Mouse (Mus musculus) spleen, postnatal 0 days (tissue): Measurements from ENCODE around the gene Ap1s1. TPM values are rescaled to one million over a fixed set of nuclear protein-coding genes. Genes with fewer than 3 reads are reported as not detected.

Experiments
- microRNA counts: library from miRNA; unstranded; fragments of <30 nt; microRNA quantifications from one replicate; lab custom pipeline; 2015
- polyA plus RNA-seq: library from polyadenylated mRNA; unstranded; fragments of >200 nt; fragmentation: Nextera tagmentation; extraction: Ambion mirVana; gene quantifications from 2 replicates; pipeline ENCODE4 v1.2.1, GENCODE M21; 2015

The Ap1s1 gene
- 99.2 and 99.6 TPM in 2 replicates for polyA plus RNA-seq

DNA sequence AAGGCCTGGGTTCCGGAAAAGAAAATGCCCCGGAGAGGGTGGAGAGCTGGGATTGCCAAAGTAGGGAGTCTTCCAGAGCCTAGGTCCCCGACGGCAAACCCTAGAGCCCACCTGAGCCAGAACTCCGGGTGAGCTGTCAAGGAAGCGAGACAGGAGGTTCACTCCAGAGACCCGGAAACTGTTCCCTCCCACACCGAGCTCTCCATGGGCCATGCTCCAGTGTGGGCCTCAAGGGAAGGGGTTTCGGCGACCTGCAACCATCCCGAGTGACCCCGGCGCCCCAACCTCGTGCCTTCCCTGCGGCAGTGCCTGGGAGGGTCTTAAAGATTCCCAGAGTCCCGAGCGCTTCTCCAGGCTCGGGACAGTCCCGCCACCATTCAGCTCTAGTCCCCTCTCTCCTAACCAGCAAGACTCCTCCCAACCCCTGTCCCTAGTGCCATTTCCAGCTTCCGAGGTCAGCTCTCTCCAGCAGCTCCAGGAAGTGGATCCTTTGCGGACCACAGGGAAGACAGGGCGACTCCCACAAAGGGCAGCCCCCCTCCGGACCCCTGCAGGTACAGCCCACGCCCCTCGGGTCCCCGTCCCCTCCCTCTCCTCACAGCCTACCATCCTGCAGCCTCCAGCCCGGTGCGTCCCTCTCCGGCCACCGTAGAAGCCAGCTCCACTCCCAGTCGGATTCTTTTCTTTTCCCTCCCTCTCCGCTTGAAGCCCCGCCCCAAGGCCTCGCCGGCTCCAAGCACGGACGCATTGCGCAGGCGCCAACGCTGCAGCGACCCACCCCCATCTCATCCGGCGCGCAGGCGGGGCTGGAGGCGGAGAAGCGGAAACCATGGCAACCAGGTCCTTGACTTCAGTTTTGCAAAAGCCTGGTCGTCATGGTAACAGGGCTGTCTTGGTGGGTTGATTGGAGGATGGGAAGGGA is at the start of gene Ap1s1:
Gene Ap1s1 (minus strand): TSS at position 734 of the 922 bp plus-strand sequence.

DNA sequence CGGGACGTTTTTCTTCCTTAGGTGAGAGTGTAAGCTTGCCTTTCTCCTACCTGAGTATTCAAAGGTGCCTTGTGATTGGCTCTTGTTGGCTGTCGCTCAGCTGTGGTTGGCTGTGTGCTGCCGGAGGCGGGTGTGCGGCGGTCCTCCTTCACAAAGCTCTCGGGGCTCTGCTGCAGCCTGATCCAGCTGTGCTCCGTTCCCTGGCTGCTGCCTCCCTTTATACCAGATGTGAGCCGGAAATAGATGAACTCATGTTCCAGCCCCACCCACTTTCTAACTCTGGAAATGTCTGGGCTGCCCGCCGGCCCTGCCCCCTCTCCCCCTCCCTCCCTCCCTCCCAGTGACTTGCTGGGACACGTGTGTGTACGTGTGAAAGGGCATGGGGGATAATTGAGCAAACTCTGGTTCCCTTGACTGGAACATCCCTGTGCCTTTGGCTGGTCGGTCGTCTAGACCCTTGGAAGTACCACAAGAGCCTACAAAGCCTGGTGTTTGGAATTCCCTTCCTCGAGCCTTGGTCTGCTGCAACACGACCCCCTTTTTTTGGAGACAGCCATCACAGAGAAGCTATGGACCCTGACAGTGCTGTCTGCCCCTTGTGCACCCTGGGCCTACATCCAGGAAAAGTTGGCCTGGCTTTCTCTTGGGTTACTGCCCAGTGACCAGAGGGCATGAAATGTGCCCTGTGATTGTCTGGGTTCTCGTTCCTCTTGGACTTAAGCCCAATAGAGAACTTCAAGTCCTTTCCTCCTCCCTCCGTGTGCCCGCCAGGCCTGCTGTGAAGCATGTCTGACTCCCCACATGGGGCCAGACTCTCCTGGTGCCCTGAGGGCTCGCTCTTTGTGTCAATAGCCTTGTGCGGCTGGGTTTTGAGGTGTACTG is 26.4 kb upstream of the Ap1s1 start, which contains the start of gene Serpine1:
Gene Serpine1 (minus strand): TSS at position 190 of the 882 bp plus-strand sequence.

DNA sequence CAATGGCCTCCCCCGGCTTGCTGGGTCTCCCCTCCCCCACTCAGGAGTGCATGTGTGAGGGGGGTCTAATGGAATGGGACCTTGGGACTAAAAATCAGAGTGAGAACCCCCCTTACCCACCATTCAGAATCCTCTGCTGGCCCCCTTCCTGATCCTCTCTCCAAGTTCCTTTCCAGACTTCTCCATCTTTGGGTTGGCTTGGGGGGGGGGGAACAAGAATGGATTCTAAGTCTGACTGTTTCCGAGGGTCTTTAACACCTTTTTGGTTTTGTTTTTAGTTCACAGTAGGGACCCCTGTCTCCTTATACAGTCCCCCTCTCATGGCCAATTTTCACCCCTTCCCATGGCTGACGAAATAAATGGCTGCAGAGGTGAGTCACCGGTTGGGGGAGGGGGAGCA is 19.8 kb downstream of the Ap1s1 start, which contains the start of gene Vgf:
Gene Vgf (plus strand): TSS at position 301 of the 400 bp plus-strand sequence.

DNA sequence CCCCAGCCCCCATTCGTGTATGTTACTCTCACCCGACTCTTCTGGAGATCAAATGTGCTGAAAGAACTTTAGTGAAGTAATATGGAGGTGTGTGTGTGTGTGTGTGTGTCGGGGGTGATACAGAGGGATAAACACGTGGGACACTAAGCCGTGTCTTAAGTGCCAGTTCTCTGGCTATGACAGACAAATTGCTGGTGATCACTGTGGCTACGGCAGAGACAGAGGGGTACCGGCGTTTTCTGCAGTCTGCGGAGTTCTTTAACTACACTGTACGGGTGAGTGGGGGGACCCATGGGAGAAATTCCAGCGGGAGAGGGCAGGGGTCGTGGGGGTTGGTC is 58.0 kb downstream of the Ap1s1 start, which contains the start of gene Znhit1:
Gene Znhit1 (minus strand): TSS at position 88 of the 338 bp plus-strand sequence.

GRCm38 (mm10) chr5:136986695-136987137 is 59.2 kb downstream of the Ap1s1 start, which contains the start of gene Plod3:
Gene Plod3 (plus strand): TSS chr5:136987019.

MicroRNAs within 50 kb of the gene (microRNA counts, 519-probe panel; counts per million panel counts)
- 88.3 counts per million for microRNA mmu-miR-702 (lab: Ali Mortazavi, UCI)

Other genes with a start within 250 kb of the Ap1s1 start
- gene Col26a1, start 162.9 kb downstream of the Ap1s1 start, polyA plus RNA-seq, result 12.4 and 16.5 TPM in 2 replicates
- 13.7 and 19.2 TPM in 2 replicates for gene Ift22, start 138.0 kb downstream of the Ap1s1 start, polyA plus RNA-seq
- gene Fis1, start 92.9 kb downstream of the Ap1s1 start, polyA plus RNA-seq, result 287 and 303 TPM in 2 replicates
- gene Cldn15, start 79.5 kb downstream of the Ap1s1 start, polyA plus RNA-seq, result 15.4 and 18.0 TPM in 2 replicates
- gene Plod3, start 59.1 kb downstream of the Ap1s1 start, polyA plus RNA-seq, result 12.3 and 18.6 TPM in 2 replicates
- gene Znhit1, start 58.1 kb downstream of the Ap1s1 start, polyA plus RNA-seq, result 57.5 and 58.6 TPM in 2 replicates
- not detected in 2 replicates for gene Vgf, start 19.7 kb downstream of the Ap1s1 start, polyA plus RNA-seq
- 0.06 TPM in 2 replicates for gene Serpine1, start 26.1 kb upstream of the Ap1s1 start, polyA plus RNA-seq
- 15.6 and 17.3 TPM in 2 replicates for gene Trim56, start 70.1 kb upstream of the Ap1s1 start, polyA plus RNA-seq
- gene Muc3, start 103.2 kb upstream of the Ap1s1 start, polyA plus RNA-seq, result not detected in 2 replicates
- 0.11 and 0.23 TPM in 2 replicates for gene Muc3a, start 166.3 kb upstream of the Ap1s1 start, polyA plus RNA-seq
- gene Ache, start 241.4 kb upstream of the Ap1s1 start, polyA plus RNA-seq, result 18.3 and 18.7 TPM in 2 replicates
- gene Ufsp1, start 248.5 kb upstream of the Ap1s1 start, polyA plus RNA-seq, result 10.3 and 10.7 TPM in 2 replicates